Mouse (Mus musculus): ENCODE data around the gene Rps28. TPM values are rescaled to one million over a fixed set of nuclear protein-coding genes. Genes with fewer than 3 reads are reported as not detected.

Rps28 gene
- total and polyA plus RNA-seq, 3 experiments, result 765 to 4,575 (median 782) TPM

DNA sequence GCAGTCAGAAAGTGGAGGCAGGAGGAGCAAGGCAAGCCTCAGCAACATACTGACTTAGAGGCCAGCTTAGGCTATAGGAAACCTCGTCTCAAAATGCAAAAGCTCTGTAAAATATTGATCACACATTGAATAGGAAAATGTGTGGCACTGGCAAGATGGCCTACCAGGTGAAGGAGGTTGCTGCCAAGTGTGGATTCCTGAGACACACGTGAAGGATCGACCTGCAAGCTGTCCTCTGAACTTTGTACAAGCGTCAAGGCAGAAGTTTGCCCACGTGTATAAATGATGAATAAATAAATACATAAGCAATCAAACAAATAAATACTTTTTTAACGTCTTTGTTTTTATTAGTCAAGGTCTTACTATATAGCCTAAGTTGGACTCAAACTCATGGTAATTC, 50.9 kb downstream of the Rps28 start:
- dilution Hi-C loops (cut with MboI; ENCODE audit: extremely low pct_ligation_motif_present, extremely low pct_unique_long_range_greater_than_20kb, low sequenced_read_pairs) (no loop called here), in situ Hi-C loops (cut with MboI; ENCODE audit: low pct_ligation_motif_present, low pct_unique_long_range_greater_than_20kb, low sequenced_read_pairs) (no loop called here)
- no peak for DNase-seq (ENCODE audit: extremely low read depth)
- Histone ChIP-seq H3K36me3 (replicated peaks in 1 of 2; ENCODE audit: control insufficient read depth in 1 of 2, insufficient read depth in 1 of 2, low read length in 1 of 2) (peaks cover 19 to 43% of the 10 kb centered on the region in 2 experiments), H3K9me3 (replicated peaks; ENCODE audit: low read length) (no peaks in the 10 kb centered on the region), H3K9ac (ENCODE audit: insufficient read depth, low read depth) (no peak overlapping the region), H3K27ac (ENCODE audit: insufficient read depth, low read depth) (no peak overlapping the region), H3K4me3 (replicated peaks in 1 of 3; ENCODE audit: low read depth in 2 of 3, low read length in 2 of 3, poor library complexity in 1 of 3) (no peak overlapping the region), H3K4me2 (ENCODE audit: insufficient read depth, low read depth, poor library complexity, severe bottlenecking) (no peak overlapping the region), H3K4me1 (ENCODE audit: control insufficient read depth in 1 of 2, insufficient read depth in 2 of 2) (no peaks in the 10 kb centered on the region), H3K27me3 (replicated peaks) (no peaks in the 10 kb centered on the region), H3K79me2 (replicated peaks; ENCODE audit: control insufficient read depth, extremely low read depth, insufficient read depth, poor library complexity, severe bottlenecking) (no peaks in the 10 kb centered on the region)
- no peak for TF ChIP-seq UBTF (IDR thresholded peaks at IDR 0.05; ENCODE audit: low read depth, low read length)
- TF ChIP-seq SIN3A (IDR thresholded peaks at IDR 0.05; ENCODE audit: low read length), result no peak
- no peak for TF ChIP-seq HCFC1 (IDR thresholded peaks at IDR 0.05; ENCODE audit: low read depth, low read length)
- no peak for TF ChIP-seq POLR2A (IDR thresholded peaks at IDR 0.05; ENCODE audit: low read depth, low read length)
- no peak for TF ChIP-seq NRF1 (IDR thresholded peaks at IDR 0.05; ENCODE audit: low read depth, low read length)
- TF ChIP-seq IRF4 (IDR thresholded peaks at IDR 0.05; ENCODE audit: low read depth, low read length), result no peak
- TF ChIP-seq ETS1 (conservative IDR thresholded peaks at IDR 0.05; ENCODE audit: low read depth, low read length), result no peak
- no peak for TF ChIP-seq SMC3 (IDR thresholded peaks at IDR 0.05; ENCODE audit: low read depth, low read length)

DNA sequence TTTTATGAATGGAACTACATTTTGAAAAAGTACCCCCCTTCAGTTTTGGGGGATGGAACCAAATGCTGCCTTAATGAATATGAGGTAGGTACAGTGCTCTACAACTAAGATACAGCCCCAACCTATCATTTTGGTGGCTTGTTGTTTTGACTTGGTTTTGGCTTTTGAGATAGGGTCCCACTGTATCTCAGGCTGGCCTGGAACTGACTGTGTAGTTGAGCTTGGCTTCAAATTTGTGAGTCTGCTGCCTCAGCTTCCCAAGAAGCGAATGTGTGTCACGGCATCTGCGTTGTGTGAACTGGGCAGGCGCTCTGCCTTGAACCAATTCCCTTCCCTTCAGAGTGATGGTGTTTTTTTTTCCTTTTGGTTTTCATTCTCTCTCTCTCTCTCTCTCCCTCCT, 52.7 kb downstream of the Rps28 start:
- H3K4me3 ChIP-seq (replicated peaks in 1 of 3; ENCODE audit: low read depth in 2 of 3, low read length in 2 of 3, poor library complexity in 1 of 3), result no peak overlapping the region
- in situ Hi-C loops (cut with MboI; ENCODE audit: low pct_ligation_motif_present, low pct_unique_long_range_greater_than_20kb, low sequenced_read_pairs), result no loop called here
- H3K4me2 ChIP-seq (ENCODE audit: insufficient read depth, low read depth, poor library complexity, severe bottlenecking), result no peak overlapping the region
- no peak overlapping the region for H3K9ac ChIP-seq (ENCODE audit: insufficient read depth, low read depth)
- H3K27me3 ChIP-seq (replicated peaks), result no peaks in the 10 kb centered on the region
- H3K79me2 ChIP-seq (replicated peaks; ENCODE audit: control insufficient read depth, extremely low read depth, insufficient read depth, poor library complexity, severe bottlenecking), result no peaks in the 10 kb centered on the region
- TF ChIP-seq ETS1 (conservative IDR thresholded peaks at IDR 0.05; ENCODE audit: low read depth, low read length) (no peak), CTCF (conservative IDR thresholded peaks at IDR 0.05 in 1 of 2, IDR thresholded peaks at IDR 0.05 in 1 of 2; ENCODE audit: low read depth in 2 of 2, low read length in 2 of 2) (no peak), TBP (conservative IDR thresholded peaks at IDR 0.05; ENCODE audit: low read depth, low read length) (no peak), USF1 (IDR thresholded peaks at IDR 0.05; ENCODE audit: low read depth, low read length) (no peak), CHD1 (IDR thresholded peaks at IDR 0.05; ENCODE audit: low read depth, low read length) (no peak), SIN3A (IDR thresholded peaks at IDR 0.05; ENCODE audit: low read length) (no peak), IRF4 (IDR thresholded peaks at IDR 0.05; ENCODE audit: low read depth, low read length) (no peak), EP300 (IDR thresholded peaks at IDR 0.05; ENCODE audit: low read length) (no peak), JUN (IDR thresholded peaks at IDR 0.05; ENCODE audit: insufficient read depth, low read depth, low read length) (no peak), MAX (IDR thresholded peaks at IDR 0.05; ENCODE audit: low read length) (no peak), MAFK (IDR thresholded peaks at IDR 0.05; ENCODE audit: insufficient replicate concordance, low read length) (no peak), GABPA (IDR thresholded peaks at IDR 0.05; ENCODE audit: insufficient replicate concordance, low read depth, low read length) (no peak), TCF12 (IDR thresholded peaks at IDR 0.05; ENCODE audit: low read depth, low read length) (no peak), NRF1 (IDR thresholded peaks at IDR 0.05; ENCODE audit: low read depth, low read length) (no peak), SMC3 (IDR thresholded peaks at IDR 0.05; ENCODE audit: low read depth, low read length) (no peak), CHD2 (IDR thresholded peaks at IDR 0.05; ENCODE audit: low read length) (no peak), ELF1 (IDR thresholded peaks at IDR 0.05; ENCODE audit: low read depth, low read length) (no peak), RCOR1 (conservative IDR thresholded peaks at IDR 0.05; ENCODE audit: low read depth, low read length) (no peak), E2F4 (IDR thresholded peaks at IDR 0.05; ENCODE audit: insufficient replicate concordance, low read depth, low read length) (no peak), MXI1 (IDR thresholded peaks at IDR 0.05; ENCODE audit: low read depth, low read length) (no peak)
- no peak overlapping the region for H3K27ac ChIP-seq (ENCODE audit: insufficient read depth, low read depth)
- peaks cover 8 to 25% of the 10 kb centered on the region in 2 experiments for H3K36me3 ChIP-seq (replicated peaks in 1 of 2; ENCODE audit: control insufficient read depth in 1 of 2, insufficient read depth in 1 of 2, low read length in 1 of 2)
- no peak for DNase-seq (ENCODE audit: extremely low read depth)
- H3K9me3 ChIP-seq (replicated peaks; ENCODE audit: low read length), result no peaks in the 10 kb centered on the region
- dilution Hi-C loops (cut with MboI; ENCODE audit: extremely low pct_ligation_motif_present, extremely low pct_unique_long_range_greater_than_20kb, low sequenced_read_pairs), result no loop called here
- H3K4me1 ChIP-seq (ENCODE audit: control insufficient read depth in 1 of 2, insufficient read depth in 2 of 2), result no peaks in the 10 kb centered on the region

Other genes with a start within 250 kb of the Rps28 start
Only the 20 nearest of the 27 such genes appear.
- gene Hnrnpm, start 137.7 kb downstream of the Rps28 start, total RNA-seq (2012; rRNA removed), result 174 and 217 TPM in 2 replicates
- gene Hnrnpm, start 137.7 kb downstream of the Rps28 start, total RNA-seq (2014; rRNA removed), result 207 and 227 TPM in 2 replicates
- 756 and 975 TPM in 2 replicates for gene Hnrnpm, start 137.7 kb downstream of the Rps28 start, polyA plus RNA-seq (2012; ENCODE audit: insufficient read length, low read depth)
- gene March2, start 105.9 kb downstream of the Rps28 start, total RNA-seq (2012; rRNA removed), result 8.9 and 9.2 TPM in 2 replicates
- 9.3 and 9.7 TPM in 2 replicates for gene March2, start 105.9 kb downstream of the Rps28 start, total RNA-seq (2014; rRNA removed)
- gene March2, start 105.9 kb downstream of the Rps28 start, polyA plus RNA-seq (2012; ENCODE audit: insufficient read length, low read depth), result 10.2 and 12.2 TPM in 2 replicates
- 31.8 and 32.7 TPM in 2 replicates for gene Rab11b, start 64.0 kb downstream of the Rps28 start, total RNA-seq (2012; rRNA removed)
- 17.4 and 18.7 TPM in 2 replicates for gene Rab11b, start 64.0 kb downstream of the Rps28 start, total RNA-seq (2014; rRNA removed)
- gene Rab11b, start 64.0 kb downstream of the Rps28 start, polyA plus RNA-seq (2012; ENCODE audit: insufficient read length, low read depth), result 49.0 and 57.9 TPM in 2 replicates
- gene Angptl4, start 42.7 kb downstream of the Rps28 start, total RNA-seq (2012; rRNA removed), result 8.0 and 9.4 TPM in 2 replicates
- gene Angptl4, start 42.7 kb downstream of the Rps28 start, total RNA-seq (2014; rRNA removed), result 11.7 and 12.2 TPM in 2 replicates
- 6.3 and 6.8 TPM in 2 replicates for gene Angptl4, start 42.7 kb downstream of the Rps28 start, polyA plus RNA-seq (2012; ENCODE audit: insufficient read length, low read depth)
- gene Kank3, start 14.0 kb downstream of the Rps28 start, total RNA-seq (2012; rRNA removed), result 10.8 and 15.7 TPM in 2 replicates
- gene Kank3, start 14.0 kb downstream of the Rps28 start, total RNA-seq (2014; rRNA removed), result 0.50 and 0.81 TPM in 2 replicates
- gene Kank3, start 14.0 kb downstream of the Rps28 start, polyA plus RNA-seq (2012; ENCODE audit: insufficient read length, low read depth), result 0.78 and 1.8 TPM in 2 replicates
- 316 and 364 TPM in 2 replicates for gene Ndufa7, start within 50 bp of the Rps28 start, total RNA-seq (2012; rRNA removed)
- 168 and 194 TPM in 2 replicates for gene Ndufa7, start within 50 bp of the Rps28 start, total RNA-seq (2014; rRNA removed)
- 153 and 164 TPM in 2 replicates for gene Ndufa7, start within 50 bp of the Rps28 start, polyA plus RNA-seq (2012; ENCODE audit: insufficient read length, low read depth)
- 53.7 and 57.1 TPM in 2 replicates for gene Cd320, start 18.5 kb upstream of the Rps28 start, total RNA-seq (2012; rRNA removed)
- 67.1 and 84.2 TPM in 2 replicates for gene Cd320, start 18.5 kb upstream of the Rps28 start, total RNA-seq (2014; rRNA removed)
- gene Cd320, start 18.5 kb upstream of the Rps28 start, polyA plus RNA-seq (2012; ENCODE audit: insufficient read length, low read depth), result 45.3 and 50.9 TPM in 2 replicates
- not detected in 2 replicates for gene Gm7029, start 49.3 kb upstream of the Rps28 start, total RNA-seq (2012; rRNA removed)
- not detected in 2 replicates for gene Gm7029, start 49.3 kb upstream of the Rps28 start, total RNA-seq (2014; rRNA removed)
- not detected in 2 replicates for gene Gm7029, start 49.3 kb upstream of the Rps28 start, polyA plus RNA-seq (2012; ENCODE audit: insufficient read length, low read depth)
- 22.3 and 23.0 TPM in 2 replicates for gene Kifc1, start 66.1 kb upstream of the Rps28 start, total RNA-seq (2012; rRNA removed)
- gene Kifc1, start 66.1 kb upstream of the Rps28 start, total RNA-seq (2014; rRNA removed), result 15.2 and 16.0 TPM in 2 replicates
- 41.2 and 46.6 TPM in 2 replicates for gene Kifc1, start 66.1 kb upstream of the Rps28 start, polyA plus RNA-seq (2012; ENCODE audit: insufficient read length, low read depth)
- not detected in 2 replicates for gene Platr17, start 80.6 kb upstream of the Rps28 start, total RNA-seq (2012; rRNA removed)
- gene Platr17, start 80.6 kb upstream of the Rps28 start, total RNA-seq (2014; rRNA removed), result not detected in 2 replicates
- gene Platr17, start 80.6 kb upstream of the Rps28 start, polyA plus RNA-seq (2012; ENCODE audit: insufficient read length, low read depth), result not detected in 2 replicates
- 33.8 and 48.3 TPM in 2 replicates for gene Daxx, start 84.9 kb upstream of the Rps28 start, total RNA-seq (2012; rRNA removed)
- gene Daxx, start 84.9 kb upstream of the Rps28 start, total RNA-seq (2014; rRNA removed), result 31.6 and 32.3 TPM in 2 replicates
- gene Daxx, start 84.9 kb upstream of the Rps28 start, polyA plus RNA-seq (2012; ENCODE audit: insufficient read length, low read depth), result 53.0 and 64.7 TPM in 2 replicates
- gene Tapbp, start 91.3 kb upstream of the Rps28 start, total RNA-seq (2012; rRNA removed), result 114 and 134 TPM in 2 replicates
- 44.3 and 45.3 TPM in 2 replicates for gene Tapbp, start 91.3 kb upstream of the Rps28 start, total RNA-seq (2014; rRNA removed)
- gene Tapbp, start 91.3 kb upstream of the Rps28 start, polyA plus RNA-seq (2012; ENCODE audit: insufficient read length, low read depth), result 96.7 and 116 TPM in 2 replicates
- 21.2 and 23.5 TPM in 2 replicates for gene Zbtb22, start 91.3 kb upstream of the Rps28 start, total RNA-seq (2012; rRNA removed)
- 11.7 and 12.1 TPM in 2 replicates for gene Zbtb22, start 91.3 kb upstream of the Rps28 start, total RNA-seq (2014; rRNA removed)
- gene Zbtb22, start 91.3 kb upstream of the Rps28 start, polyA plus RNA-seq (2012; ENCODE audit: insufficient read length, low read depth), result 20.2 and 20.3 TPM in 2 replicates
- 23.0 and 25.6 TPM in 2 replicates for gene Rgl2, start 105.0 kb upstream of the Rps28 start, total RNA-seq (2012; rRNA removed)
- gene Rgl2, start 105.0 kb upstream of the Rps28 start, total RNA-seq (2014; rRNA removed), result 20.1 and 20.4 TPM in 2 replicates
- 29.1 and 31.8 TPM in 2 replicates for gene Rgl2, start 105.0 kb upstream of the Rps28 start, polyA plus RNA-seq (2012; ENCODE audit: insufficient read length, low read depth)
- gene Pfdn6, start 115.8 kb upstream of the Rps28 start, total RNA-seq (2012; rRNA removed), result 140 and 157 TPM in 2 replicates
- gene Pfdn6, start 115.8 kb upstream of the Rps28 start, total RNA-seq (2014; rRNA removed), result 92.3 and 109 TPM in 2 replicates
- gene Pfdn6, start 115.8 kb upstream of the Rps28 start, polyA plus RNA-seq (2012; ENCODE audit: insufficient read length, low read depth), result 109 and 149 TPM in 2 replicates
- 49.7 and 64.5 TPM in 2 replicates for gene Wdr46, start 116.1 kb upstream of the Rps28 start, total RNA-seq (2012; rRNA removed)
- gene Wdr46, start 116.1 kb upstream of the Rps28 start, total RNA-seq (2014; rRNA removed), result 36.8 and 39.8 TPM in 2 replicates
- 69.4 and 72.4 TPM in 2 replicates for gene Wdr46, start 116.1 kb upstream of the Rps28 start, polyA plus RNA-seq (2012; ENCODE audit: insufficient read length, low read depth)
- gene B3galt4, start 126.9 kb upstream of the Rps28 start, total RNA-seq (2012; rRNA removed), result 3.7 and 4.5 TPM in 2 replicates
- 4.2 and 5.2 TPM in 2 replicates for gene B3galt4, start 126.9 kb upstream of the Rps28 start, total RNA-seq (2014; rRNA removed)
- 4.6 and 6.2 TPM in 2 replicates for gene B3galt4, start 126.9 kb upstream of the Rps28 start, polyA plus RNA-seq (2012; ENCODE audit: insufficient read length, low read depth)
- gene Vps52, start 131.2 kb upstream of the Rps28 start, total RNA-seq (2012; rRNA removed), result 38.2 and 39.9 TPM in 2 replicates
- 34.3 and 40.6 TPM in 2 replicates for gene Vps52, start 131.2 kb upstream of the Rps28 start, total RNA-seq (2014; rRNA removed)
- 73.6 and 76.1 TPM in 2 replicates for gene Vps52, start 131.2 kb upstream of the Rps28 start, polyA plus RNA-seq (2012; ENCODE audit: insufficient read length, low read depth)
- 302 and 359 TPM in 2 replicates for gene Rps18, start 131.4 kb upstream of the Rps28 start, total RNA-seq (2012; rRNA removed)
- 205 and 246 TPM in 2 replicates for gene Rps18, start 131.4 kb upstream of the Rps28 start, total RNA-seq (2014; rRNA removed)
- 913 and 991 TPM in 2 replicates for gene Rps18, start 131.4 kb upstream of the Rps28 start, polyA plus RNA-seq (2012; ENCODE audit: insufficient read length, low read depth)
- 1,488 and 1,753 TPM in 2 replicates for gene H2-K1, start 175.8 kb upstream of the Rps28 start, total RNA-seq (2012; rRNA removed)
- 1,386 and 1,734 TPM in 2 replicates for gene H2-K1, start 175.8 kb upstream of the Rps28 start, total RNA-seq (2014; rRNA removed)
- 2,472 and 2,496 TPM in 2 replicates for gene H2-K1, start 175.8 kb upstream of the Rps28 start, polyA plus RNA-seq (2012; ENCODE audit: insufficient read length, low read depth)

Data from CH12.LX (cell line).